Mouse (Mus musculus) MEL (cell line): Measurements from ENCODE around the gene Pmfbp1.

ENCODE experiments used
- CHD1 ChIP-seq: IDR thresholded peaks from 2 replicates; pipeline ENCODE4 v1.6.1; 2012; ENCODE audit warnings: low read depth, mild to moderate bottlenecking, inconsistent platforms, low read length, improper control_type of control experiment
- CTCF ChIP-seq, 3 experiments: IDR thresholded peaks in 2 of 3; conservative IDR thresholded peaks in 1 of 3; 2 replicates each; pipeline ENCODE4 v1.5.1; 2011 to 2012; ENCODE audit warnings: low read length in 3 of 3, low read depth in 2 of 3, mild to moderate bottlenecking in 2 of 3, improper control_type of control experiment in 1 of 3, inconsistent platforms in 1 of 3, mixed read lengths in 1 of 3, moderate library complexity in 1 of 3; ENCODE audit not compliant: control insufficient read depth in 1 of 3, insufficient read depth in 1 of 3, poor library complexity in 1 of 3, severe bottlenecking in 1 of 3
- NRF1 ChIP-seq: IDR thresholded peaks from 2 replicates; pipeline ENCODE4 v1.6.1; 2014; ENCODE audit warnings: low read depth, mild to moderate bottlenecking, inconsistent platforms, low read length, improper control_type of control experiment, moderate library complexity; ENCODE audit not compliant: poor library complexity, insufficient read depth, severe bottlenecking
- POLR2A ChIP-seq, 2 experiments: IDR thresholded peaks; 2 replicates each; pipeline ENCODE4 v1.6.1; 2011 to 2012; ENCODE audit warnings: low read length in 2 of 2, mild to moderate bottlenecking in 2 of 2, control low read depth in 1 of 2, improper control_type of control experiment in 1 of 2, low read depth in 1 of 2, moderate library complexity in 1 of 2; ENCODE audit not compliant: control insufficient read depth in 1 of 2, insufficient read depth in 1 of 2, poor library complexity in 1 of 2

- TF ChIP-seq CTCF (IDR thresholded peaks at IDR 0.05 in 2 of 3, conservative IDR thresholded peaks at IDR 0.05 in 1 of 3; ENCODE audit: control insufficient read depth in 1 of 3, insufficient read depth in 1 of 3, low read depth in 2 of 3, low read length in 3 of 3, poor library complexity in 1 of 3, severe bottlenecking in 1 of 3): no peak
- TF ChIP-seq POLR2A (IDR thresholded peaks at IDR 0.05; ENCODE audit: control insufficient read depth in 1 of 2, insufficient read depth in 1 of 2, low read depth in 1 of 2, low read length in 2 of 2, poor library complexity in 1 of 2): no peak
- TF ChIP-seq NRF1: no peak
- TF ChIP-seq CHD1: no peak
Observed at GRCm38 (mm10) chr8:109578900-109579301, 85.1 kb downstream of the Pmfbp1 start, which contains the start of gene Hp.
